Mouse (Mus musculus): ENCODE measurements around the gene Mrto4.
A peak's percentile ranks its signal among the peaks of the same experiment; 100 is the strongest.

Gene Mrto4

GRCm38 (mm10) chr4:139310171-139310898 lies 42.0 kb downstream of the Mrto4 start, which contains the start of the genes Pqlc2 and Akr7a5:
TSS of gene Pqlc2 (minus strand) at chr4:139310708.
TSS of gene Akr7a5 (plus strand) at chr4:139310744.
- H3K4me1 ChIP-seq (replicated peaks; ENCODE audit: low read depth, low read length): peaks cover 42% of the 10 kb centered on the region
- H3K4me3 ChIP-seq (replicated peaks; ENCODE audit: low read length): peak within 1 kb of the TSS; percentile 99
- H3K27me3 ChIP-seq (ENCODE audit: insufficient read depth, low read length): peaks cover 24% of the 10 kb centered on the region
- H3K36me3 ChIP-seq (ENCODE audit: insufficient read depth, low read length): peaks cover 36% of the 10 kb centered on the region
- TF ChIP-seq CTCF (conservative IDR thresholded peaks at IDR 0.05; ENCODE audit: low read length) (no peak), POU5F1 (IDR thresholded peaks at IDR 0.05; ENCODE audit: borderline replicate concordance, low read length) (no peak), NANOG (IDR thresholded peaks at IDR 0.05; ENCODE audit: borderline replicate concordance, low read length) (no peak)
- H3K9me3 ChIP-seq (ENCODE audit: low read length): no peaks in the 10 kb centered on the region

GRCm38 (mm10) chr4:139309651-139310050 lies 42.7 kb downstream of the Mrto4 start:
- TF ChIP-seq NANOG (IDR thresholded peaks at IDR 0.05; ENCODE audit: borderline replicate concordance, low read length): no peak
- no peak for TF ChIP-seq POU5F1 (IDR thresholded peaks at IDR 0.05; ENCODE audit: borderline replicate concordance, low read length)
- no peak; the same call in 1 of the 2 replicates for TF ChIP-seq CTCF (conservative IDR thresholded peaks at IDR 0.05; ENCODE audit: low read length)

GRCm38 (mm10) chr4:139307916-139308315 lies 44.5 kb downstream of the Mrto4 start:
- Histone ChIP-seq H3K4me3 (replicated peaks; ENCODE audit: low read length) (no peak overlapping the region), H3K36me3 (ENCODE audit: insufficient read depth, low read length) (peaks cover 27% of the 10 kb centered on the region), H3K9me3 (ENCODE audit: low read length) (no peaks in the 10 kb centered on the region), H3K27me3 (ENCODE audit: insufficient read depth, low read length) (peaks cover 24% of the 10 kb centered on the region), H3K4me1 (replicated peaks; ENCODE audit: low read depth, low read length) (peaks cover 48% of the 10 kb centered on the region)
- no peak for TF ChIP-seq NANOG (IDR thresholded peaks at IDR 0.05; ENCODE audit: borderline replicate concordance, low read length)
- TF ChIP-seq POU5F1 (IDR thresholded peaks at IDR 0.05; ENCODE audit: borderline replicate concordance, low read length): no peak
- no peak for TF ChIP-seq CTCF (conservative IDR thresholded peaks at IDR 0.05; ENCODE audit: low read length)

More at GRCm38 (mm10) chr4:139309651-139310050, 42.7 kb downstream of the Mrto4 start:
- H3K4me3 ChIP-seq (replicated peaks; ENCODE audit: low read length): peak overlapping the region; percentile 99
- H3K4me1 ChIP-seq (replicated peaks; ENCODE audit: low read depth, low read length): peaks cover 42% of the 10 kb centered on the region
- H3K9me3 ChIP-seq (ENCODE audit: low read length): no peaks in the 10 kb centered on the region
- peaks cover 36% of the 10 kb centered on the region for H3K36me3 ChIP-seq (ENCODE audit: insufficient read depth, low read length)
- peaks cover 24% of the 10 kb centered on the region for H3K27me3 ChIP-seq (ENCODE audit: insufficient read depth, low read length)

DNA sequence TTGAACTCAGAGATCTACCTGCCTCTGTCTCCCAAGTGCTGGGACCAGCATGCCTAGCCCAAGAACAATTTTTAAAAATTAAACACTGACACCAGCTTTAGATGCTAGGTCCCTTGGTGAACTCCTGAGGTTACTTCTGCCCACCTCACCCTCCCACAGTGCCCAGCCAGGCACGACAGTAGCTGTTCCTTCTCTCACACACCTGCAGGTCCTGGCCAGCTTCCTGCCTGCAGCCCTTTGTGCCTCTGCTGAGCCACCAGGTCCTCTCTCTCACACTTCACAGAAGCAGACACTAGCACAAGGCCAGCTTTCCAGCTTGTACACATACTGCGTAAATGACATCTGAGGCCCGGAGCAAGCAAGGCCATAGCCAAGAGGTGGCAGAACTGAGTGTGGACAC lies 46.9 kb downstream of the Mrto4 start:
- H3K36me3 ChIP-seq (ENCODE audit: insufficient read depth, low read length): peaks cover 42% of the 10 kb centered on the region
- no peaks in the 10 kb centered on the region for H3K9me3 ChIP-seq (ENCODE audit: low read length)
- no peak for TF ChIP-seq NANOG (IDR thresholded peaks at IDR 0.05; ENCODE audit: borderline replicate concordance, low read length)
- peaks cover 9% of the 10 kb centered on the region for H3K27me3 ChIP-seq (ENCODE audit: insufficient read depth, low read length)
- peaks cover 59% of the 10 kb centered on the region for H3K4me1 ChIP-seq (replicated peaks; ENCODE audit: low read depth, low read length)
- no peak overlapping the region for H3K4me3 ChIP-seq (replicated peaks; ENCODE audit: low read length)

- TF ChIP-seq POU5F1 (IDR thresholded peaks at IDR 0.05; ENCODE audit: borderline replicate concordance, low read length) (no peak), NANOG (IDR thresholded peaks at IDR 0.05; ENCODE audit: borderline replicate concordance, low read length) (no peak), CTCF (conservative IDR thresholded peaks at IDR 0.05; ENCODE audit: low read length) (no peak)
Measured at GRCm38 (mm10) chr4:139302241-139302640, 50.1 kb downstream of the Mrto4 start.

DNA sequence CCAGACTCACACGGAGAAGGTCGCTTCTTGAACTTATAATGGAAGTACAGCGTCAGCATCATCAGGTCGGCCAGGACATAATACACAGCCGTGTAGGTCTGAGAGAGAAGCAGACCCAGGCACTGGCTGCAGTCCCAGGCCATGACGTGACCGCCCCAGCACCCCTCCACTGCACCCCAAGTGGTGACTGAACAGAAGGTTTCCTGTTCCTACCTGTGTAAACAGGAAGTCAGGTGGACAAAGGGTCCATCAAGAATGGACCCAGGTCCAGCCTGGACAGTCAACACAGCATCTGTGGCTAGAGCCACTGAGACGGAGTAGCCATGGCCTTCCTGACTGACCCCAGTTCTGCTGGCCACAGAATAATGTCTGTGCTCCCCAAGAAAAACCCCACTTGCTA lies 50.6 kb downstream of the Mrto4 start:
- Histone ChIP-seq H3K27me3 (ENCODE audit: insufficient read depth, low read length) (no peaks in the 10 kb centered on the region), H3K36me3 (ENCODE audit: insufficient read depth, low read length) (peaks cover 64% of the 10 kb centered on the region), H3K4me3 (replicated peaks; ENCODE audit: low read length) (no peak overlapping the region), H3K9me3 (ENCODE audit: low read length) (no peaks in the 10 kb centered on the region), H3K4me1 (replicated peaks; ENCODE audit: low read depth, low read length) (peaks cover 44% of the 10 kb centered on the region)
- TF ChIP-seq CTCF (conservative IDR thresholded peaks at IDR 0.05; ENCODE audit: low read length): no peak
- TF ChIP-seq NANOG (IDR thresholded peaks at IDR 0.05; ENCODE audit: borderline replicate concordance, low read length): no peak
- TF ChIP-seq POU5F1 (IDR thresholded peaks at IDR 0.05; ENCODE audit: borderline replicate concordance, low read length): no peak

More at GRCm38 (mm10) chr4:139302241-139302640, 50.1 kb downstream of the Mrto4 start:
- Histone ChIP-seq H3K36me3 (ENCODE audit: insufficient read depth, low read length) (peaks cover 67% of the 10 kb centered on the region), H3K4me1 (replicated peaks; ENCODE audit: low read depth, low read length) (peaks cover 44% of the 10 kb centered on the region), H3K4me3 (replicated peaks; ENCODE audit: low read length) (peak overlapping the region; percentile 48), H3K9me3 (ENCODE audit: low read length) (no peaks in the 10 kb centered on the region), H3K27me3 (ENCODE audit: insufficient read depth, low read length) (no peaks in the 10 kb centered on the region)

GRCm38 (mm10) chr4:139298671-139299366 lies 53.6 kb downstream of the Mrto4 start:
- Histone ChIP-seq H3K36me3 (ENCODE audit: insufficient read depth, low read length) (peaks cover 47% of the 10 kb centered on the region), H3K4me1 (replicated peaks; ENCODE audit: low read depth, low read length) (peaks cover 32% of the 10 kb centered on the region), H3K9me3 (ENCODE audit: low read length) (no peaks in the 10 kb centered on the region), H3K27me3 (ENCODE audit: insufficient read depth, low read length) (no peaks in the 10 kb centered on the region), H3K4me3 (replicated peaks; ENCODE audit: low read length) (no peak overlapping the region)
- TF ChIP-seq NANOG (IDR thresholded peaks at IDR 0.05; ENCODE audit: borderline replicate concordance, low read length) (no peak), CTCF (conservative IDR thresholded peaks at IDR 0.05; ENCODE audit: low read length) (no peak), POU5F1 (IDR thresholded peaks at IDR 0.05; ENCODE audit: borderline replicate concordance, low read length) (no peak)

GRCm38 (mm10) chr4:139297566-139297965 lies 54.8 kb downstream of the Mrto4 start:
- Histone ChIP-seq H3K4me3 (replicated peaks; ENCODE audit: low read length) (no peak overlapping the region), H3K9me3 (ENCODE audit: low read length) (no peaks in the 10 kb centered on the region), H3K27me3 (ENCODE audit: insufficient read depth, low read length) (no peaks in the 10 kb centered on the region), H3K4me1 (replicated peaks; ENCODE audit: low read depth, low read length) (peaks cover 22% of the 10 kb centered on the region), H3K36me3 (ENCODE audit: insufficient read depth, low read length) (peaks cover 49% of the 10 kb centered on the region)
- no peak for TF ChIP-seq NANOG (IDR thresholded peaks at IDR 0.05; ENCODE audit: borderline replicate concordance, low read length)
- no peak for TF ChIP-seq POU5F1 (IDR thresholded peaks at IDR 0.05; ENCODE audit: borderline replicate concordance, low read length)
- TF ChIP-seq CTCF (conservative IDR thresholded peaks at IDR 0.05; ENCODE audit: low read length): no peak

Data from E14TG2a.4 (cell line).